Mouse (Mus musculus) erythroid progenitor cell, adult 5-6 weeks (primary cell): ENCODE measurements at regions not wholly inside any gene's neighbourhood (a gene's known extent, or its start where the extent isn't known, plus 50 kb on each side); places are given as distances from the start of the nearest gene placed in this dataset.

Experiments
- ATAC-seq: replicated peaks from 2 replicates; pipeline ENCODE4 v1.8.0; 2016; ENCODE audit warnings: moderate number of reproducible peaks, mild to moderate bottlenecking, moderate TSS enrichment, inconsistent platforms; ENCODE audit not compliant: poor library complexity, low FRiP score, severe bottlenecking

DNA sequence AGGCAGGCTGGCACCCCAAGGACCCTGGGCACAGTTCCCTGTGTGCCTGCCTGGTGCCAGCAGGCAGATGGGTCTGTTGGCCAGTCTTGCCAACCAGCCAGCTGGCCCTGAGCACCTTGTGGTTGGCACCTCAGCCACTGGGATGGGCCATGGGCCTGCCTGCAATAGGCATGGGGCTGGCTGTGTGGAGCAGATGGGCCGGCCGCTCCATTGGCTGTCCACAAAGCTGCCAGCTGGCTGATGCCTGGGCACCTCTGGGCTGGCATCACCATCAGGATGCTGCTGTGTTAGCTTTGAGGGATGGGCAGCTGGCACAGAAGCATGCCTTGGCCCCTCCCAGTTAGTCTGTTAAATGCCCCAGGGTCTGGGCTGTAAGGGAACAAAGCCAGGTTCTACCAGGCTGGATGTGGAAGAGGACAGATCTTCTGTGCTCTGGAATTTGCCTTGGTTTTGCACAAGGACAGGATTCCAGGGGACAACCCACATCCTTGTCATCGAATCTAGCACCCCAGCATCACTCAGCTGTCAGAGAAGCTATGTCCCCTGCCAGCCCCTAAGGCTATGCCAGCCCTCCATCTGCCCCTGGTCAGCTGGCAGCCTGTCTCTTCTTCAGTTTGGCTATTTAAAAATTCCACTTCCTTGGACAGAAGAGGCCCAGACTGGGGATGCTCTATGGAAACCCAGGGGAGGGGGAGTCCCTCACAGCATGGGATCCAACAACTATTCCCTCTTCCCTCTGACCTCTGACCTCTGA is 201.8 kb downstream of the Gm26897 start:
- peak; percentile 39; the same call in 1 of the 2 replicates for ATAC-seq

GRCm38 (mm10) chr5:111941831-111942230 is 208.1 kb downstream of the Gm26897 start:
- ATAC-seq = no peak

- no peak for ATAC-seq
Observed at GRCm38 (mm10) chr5:111942792-111943191, 209.1 kb downstream of the Gm26897 start.

DNA sequence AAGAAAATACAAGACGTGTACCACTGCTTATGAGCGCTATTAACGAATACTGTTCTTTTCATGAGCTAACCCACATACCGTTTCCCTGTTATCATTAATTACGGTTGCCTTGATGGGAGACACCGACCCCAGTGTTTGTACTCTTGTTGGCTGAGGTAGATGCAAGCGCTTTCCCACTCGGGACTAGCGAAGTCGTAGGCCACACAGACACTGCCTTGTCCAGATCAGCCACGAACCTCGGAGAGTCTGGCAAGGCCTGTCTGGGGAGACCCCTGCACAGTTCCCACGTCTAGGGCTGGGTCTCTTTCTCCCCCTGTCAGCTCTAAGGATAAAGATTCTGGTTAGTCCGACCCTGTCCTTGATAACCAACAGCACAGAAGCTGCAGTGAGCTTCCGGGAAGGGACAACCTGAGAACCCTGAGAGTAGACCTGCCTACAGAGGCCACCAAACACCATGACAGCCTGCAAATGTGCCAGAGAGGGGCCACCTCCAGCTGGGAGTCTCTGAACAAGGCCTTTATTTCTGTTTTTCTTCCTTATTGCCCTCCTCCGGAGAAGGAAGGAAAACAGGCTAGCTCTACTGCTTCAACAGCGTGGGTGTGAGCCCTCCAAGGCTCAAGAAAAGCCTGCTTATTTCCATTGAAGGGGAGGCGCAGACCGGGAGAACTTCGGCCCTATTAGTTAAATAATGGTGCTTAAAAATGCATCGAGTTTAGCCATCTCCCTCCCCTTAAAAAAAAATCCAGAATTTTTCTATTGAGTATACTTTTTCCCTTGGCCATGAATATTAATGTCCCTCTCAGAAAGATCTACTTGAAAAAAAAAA is 209.8 kb downstream of the Gm26897 start:
- no peak for ATAC-seq

GRCm38 (mm10) chr5:111944273-111944971 is 210.7 kb downstream of the Gm26897 start:
- ATAC-seq = no peak

DNA sequence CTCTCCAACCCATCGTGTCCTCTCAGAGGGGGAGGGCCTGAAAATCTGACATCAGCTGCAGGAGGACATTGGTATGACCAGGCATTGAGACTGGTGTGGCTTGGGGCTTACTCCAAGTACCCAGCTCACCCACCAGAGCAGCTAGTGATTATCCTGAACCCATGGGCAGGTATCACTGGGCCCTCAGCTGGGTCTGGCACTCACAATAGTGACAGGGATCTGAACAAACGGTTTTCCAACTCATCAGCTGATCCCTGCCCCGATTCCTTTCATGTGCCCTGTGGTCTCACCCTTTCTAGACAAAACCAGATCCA is 211.2 kb downstream of the Gm26897 start:
- no peak for ATAC-seq

- ATAC-seq = no peak
Observed at GRCm38 (mm10) chr5:111946281-111946680, 212.6 kb downstream of the Gm26897 start.

GRCm38 (mm10) chr5:111957698-111958097 is 224.0 kb downstream of the Gm26897 start:
- no peak for ATAC-seq

- ATAC-seq = no peak
Observed at GRCm38 (mm10) chr5:111958226-111958625, 224.5 kb downstream of the Gm26897 start.

GRCm38 (mm10) chr5:111965311-111965710 is 231.6 kb downstream of the Gm26897 start:
- ATAC-seq = no peak

GRCm38 (mm10) chr5:111968121-111968520 is 234.4 kb downstream of the Gm26897 start:
- ATAC-seq = no peak

DNA sequence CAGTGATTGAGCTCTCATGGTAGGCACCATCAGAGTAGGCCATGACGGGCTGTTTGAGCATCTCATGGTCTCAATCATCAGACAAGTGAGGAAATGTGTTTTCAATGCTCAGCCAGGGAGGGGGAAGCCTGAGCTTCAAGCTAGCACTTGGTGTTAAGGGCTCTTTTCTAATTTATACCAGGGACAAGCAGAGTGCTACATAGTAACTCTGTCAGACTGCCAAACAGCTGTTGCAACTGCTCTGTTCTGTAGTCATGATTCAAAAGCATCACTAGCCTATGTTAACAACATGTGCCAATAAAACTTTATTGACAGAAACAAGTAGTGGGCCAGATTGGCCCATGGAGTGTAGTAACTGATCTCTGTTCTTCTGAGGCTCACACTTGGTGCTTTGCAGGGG is 235.0 kb downstream of the Gm26897 start:
- no peak for ATAC-seq

DNA sequence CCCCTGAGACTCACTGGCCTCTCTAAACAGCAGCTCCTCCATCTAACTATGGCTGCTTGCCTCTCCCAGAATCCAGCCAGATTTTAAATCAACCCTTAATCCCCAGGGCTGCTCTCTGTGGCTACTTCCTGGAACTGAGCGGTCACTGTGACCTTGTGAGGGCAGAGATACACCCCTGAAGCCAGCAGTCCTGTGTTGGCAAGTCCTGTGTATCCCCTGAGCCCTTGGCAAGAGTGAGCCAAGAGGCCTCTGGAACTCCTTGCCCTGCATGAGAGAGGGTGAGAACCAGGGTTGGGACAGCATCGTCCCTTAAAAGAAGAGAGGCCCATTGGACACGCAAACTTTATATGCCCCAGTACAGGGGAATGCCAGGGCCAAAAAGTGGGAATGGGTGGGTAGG is 237.5 kb downstream of the Gm26897 start:
- no peak for ATAC-seq

GRCm38 (mm10) chr5:111971952-111972351 is 238.2 kb downstream of the Gm26897 start:
- ATAC-seq = no peak

GRCm38 (mm10) chr5:111975686-111976085 is 242.0 kb downstream of the Gm26897 start:
- no peak for ATAC-seq

GRCm38 (mm10) chr5:111979601-111980000 is 245.9 kb downstream of the Gm26897 start:
- ATAC-seq = no peak

DNA sequence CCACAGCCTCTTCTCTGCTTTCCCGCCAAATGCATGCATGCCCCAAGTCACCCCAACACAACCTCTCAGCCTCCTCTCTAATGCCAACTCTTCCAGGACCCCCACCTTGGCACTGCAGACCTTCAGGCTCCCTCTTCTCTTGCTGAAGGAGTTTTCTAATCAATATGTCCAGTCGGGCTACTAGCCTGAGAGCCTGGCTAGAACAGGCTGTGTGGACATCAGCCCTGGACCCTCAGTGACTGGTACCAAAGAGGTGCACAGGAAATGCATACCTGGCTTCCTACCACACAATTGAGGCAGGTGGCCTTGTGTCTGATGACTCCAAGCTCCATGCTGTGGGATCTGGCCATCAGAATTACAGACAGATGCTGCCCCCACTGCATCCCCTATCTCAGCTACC is 248.4 kb downstream of the Gm26897 start:
- no peak for ATAC-seq

- no peak for ATAC-seq
Observed at GRCm38 (mm10) chr5:111985997-111986396, 252.3 kb downstream of the Gm26897 start.

- ATAC-seq = no peak
Observed at GRCm38 (mm10) chr5:111987036-111987435, 253.3 kb downstream of the Gm26897 start.

DNA sequence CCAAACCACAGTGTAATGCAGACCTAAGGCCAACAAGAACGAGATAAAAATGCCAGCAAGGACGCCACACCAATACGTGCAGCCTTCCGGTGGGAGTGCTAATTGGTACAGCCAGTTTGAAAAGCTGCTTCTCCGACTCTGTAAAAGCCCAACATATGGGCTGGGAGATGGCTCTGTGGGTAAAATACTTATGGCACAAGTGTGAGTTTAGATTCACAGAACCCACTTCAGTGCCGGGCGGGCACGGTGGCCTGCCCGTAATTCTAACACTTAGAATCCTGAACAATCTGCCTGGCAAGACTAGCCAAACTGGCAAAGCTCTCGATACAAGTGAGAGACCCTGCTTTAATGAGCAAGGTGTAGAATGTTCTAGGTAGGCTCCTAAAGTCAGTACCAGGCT is 258.1 kb downstream of the Gm26897 start:
- no peak for ATAC-seq

DNA sequence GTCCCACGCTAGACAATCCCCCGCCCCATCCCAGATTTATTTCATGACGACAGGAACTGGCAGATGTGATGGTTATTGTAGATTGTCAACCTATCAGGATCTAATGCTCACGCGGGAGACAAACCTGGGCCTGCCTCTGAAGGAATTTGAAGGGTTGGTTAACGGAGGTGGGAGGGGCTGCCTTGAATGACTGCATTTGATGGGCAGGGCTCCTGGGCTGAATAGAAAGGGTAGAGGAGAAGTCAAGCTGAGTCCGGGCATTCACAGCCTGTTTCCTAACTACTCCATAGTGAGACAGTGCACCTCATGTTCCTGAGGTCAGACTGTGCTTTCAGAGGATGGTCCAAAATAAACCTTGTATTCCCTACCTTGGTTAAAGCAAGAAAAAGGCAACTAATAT is 259.1 kb downstream of the Cryba4 start:
- ATAC-seq = no peak
